31 mouse cellular contexts compared by ENCODE assay signal in genomic region chr11:69823456-69823855, GRCm38 (mm10). TPM values are rescaled to one million over a fixed set of nuclear protein-coding genes. Genes with fewer than 3 reads are reported as not detected.
"Had no signal": no experiment of that assay in that cellular context is flagged by ENCODE, and none has a peak within 500 bp of the region (broad histone marks: within the 10 kb centered on the region; RNA-seq: fewer than 3 reads in every experiment).

No protein-coding gene starts in this region.

- H3K4me3 ChIP-seq: gastrocnemius, adult 2 months; heart, embryonic 10.5 days; heart, embryonic 12.5 days; hindbrain, embryonic 10.5 days; hindbrain, embryonic 13.5 days; layer of hippocampus, adult 2 months; left cerebral cortex, adult 2 months; limb, embryonic 10.5 days; limb, embryonic 12.5 days; liver, embryonic 13.5 days; liver, embryonic 15.5 days had no signal

- DNase-seq: gastrocnemius, adult 2 months; gastrocnemius, postnatal 10 days; gastrocnemius, postnatal 25 days; heart, adult 18-20 months; heart, postnatal 10 days; heart, postnatal 4 days; kidney, adult 18-20 months; kidney, adult 8-10 months; kidney, postnatal 10 days; kidney, postnatal 25 days; kidney, postnatal 4 days; liver; liver, embryonic 13.5 days had no signal

- H3K27ac ChIP-seq: gastrocnemius, adult 2 months; heart, embryonic 10.5 days; hindbrain, embryonic 10.5 days; hindbrain, embryonic 13.5 days; layer of hippocampus, adult 2 months; left cerebral cortex, adult 2 months; limb, embryonic 10.5 days; limb, embryonic 12.5 days; liver, embryonic 13.5 days; liver, embryonic 15.5 days had no signal

- H3K4me2 ChIP-seq: heart, embryonic 12.5 days; hindbrain, embryonic 13.5 days; limb, embryonic 12.5 days; liver, embryonic 11.5 days; liver, embryonic 13.5 days; liver, embryonic 15.5 days had no signal

- H3K27me3 ChIP-seq: hindbrain, embryonic 13.5 days; limb, embryonic 12.5 days had no signal

- H3K9ac ChIP-seq: heart, embryonic 12.5 days; hindbrain, embryonic 13.5 days; limb, embryonic 12.5 days; liver, embryonic 13.5 days; liver, embryonic 15.5 days had no signal

- H3K9me3 ChIP-seq: heart, embryonic 10.5 days; heart, embryonic 12.5 days; hindbrain, embryonic 10.5 days; hindbrain, embryonic 13.5 days; limb, embryonic 12.5 days; liver, embryonic 13.5 days; liver, embryonic 15.5 days had no signal

- H3K4me1 ChIP-seq: heart, embryonic 10.5 days; heart, embryonic 12.5 days; hindbrain, embryonic 13.5 days; limb, embryonic 12.5 days; liver, embryonic 13.5 days; liver, embryonic 15.5 days had no signal

- ATAC-seq: hindbrain, embryonic 16.5 days; inflammation-experienced regulatory T-cells, adult 6 months; intestine, embryonic 16.5 days had no signal

RNA-seq across cellular contexts. Expression of gene Spem1, which starts 1.5 kb away (rescaled TPM):
- polyA plus RNA-seq: heart, embryonic 10.5 days; heart, embryonic 12.5 days; heart, embryonic 14.5 days; heart, embryonic 16.5 days; inflammation-experienced regulatory T-cells, adult 6 months; intestine, embryonic 16.5 days; limb, embryonic 10.5 days; liver, embryonic 11.5 days; liver, embryonic 13.5 days; liver, embryonic 15.5 days had no signal

RNA-seq across cellular contexts. Expression of gene Spem2, which starts 5.2 kb away (rescaled TPM):
- polyA plus RNA-seq: heart, embryonic 12.5 days; heart, embryonic 14.5 days; heart, embryonic 16.5 days; hindbrain, embryonic 10.5 days; hindbrain, embryonic 16.5 days; inflammation-experienced regulatory T-cells, adult 6 months; intestine, embryonic 16.5 days; kidney, embryonic 14.5 days; kidney, embryonic 16.5 days; limb, embryonic 10.5 days; limb, embryonic 12.5 days; limb, embryonic 14.5 days; liver, embryonic 11.5 days; liver, embryonic 13.5 days; liver, embryonic 15.5 days had no signal

RNA-seq across cellular contexts. Expression of gene Gm39566, which starts 8.4 kb away (rescaled TPM):
- polyA plus RNA-seq: heart, embryonic 10.5 days; heart, embryonic 12.5 days; heart, embryonic 14.5 days; heart, embryonic 16.5 days; hindbrain, embryonic 10.5 days; hindbrain, embryonic 13.5 days; hindbrain, embryonic 16.5 days; inflammation-experienced regulatory T-cells, adult 6 months; intestine, embryonic 16.5 days; kidney, embryonic 14.5 days; kidney, embryonic 16.5 days; limb, embryonic 10.5 days; limb, embryonic 12.5 days; limb, embryonic 14.5 days; liver, embryonic 11.5 days; liver, embryonic 13.5 days; liver, embryonic 15.5 days had no signal
